Mouse (Mus musculus): ENCODE results near the gene H2-Ob.

GRCm38 (mm10) chr17:34248764-34249163 is 10.1 kb downstream of the H2-Ob start:
- TF ChIP-seq CTCF (IDR thresholded peaks at IDR 0.05; ENCODE audit: low read depth, low read length) (no peak), POLR2A (IDR thresholded peaks at IDR 0.05; ENCODE audit: extremely low read depth, insufficient read depth, low read length) (no peak)
